Mouse (Mus musculus) cerebellum, adult (tissue): Measurements from ENCODE around the gene Zfp991.
"Not testable (repeated sequence)": the region's sequence is repeated elsewhere in the genome, so short reads cannot be mapped to it uniquely, and the experiment has no call there.

ENCODE experiments used
- ATAC-seq: cut with Nextera tagmentation; 2 replicates; pipeline ENCODE4 v1.9.2; 2017; ENCODE audit warnings: mild to moderate bottlenecking, moderate library complexity, mixed read lengths; ENCODE audit not compliant: insufficient number of reproducible peaks, low FRiP score, low TSS enrichment

The Zfp991 gene

GRCm38 (mm10) chr4:147131837-147132459 is at the start of gene Zfp991:
TSS of gene Zfp991 (plus strand) at chr4:147132038.
- ATAC-seq, result not testable (repeated sequence)

GRCm38 (mm10) chr4:147095641-147096040 is 36.2 kb upstream of the Zfp991 start:
- ATAC-seq, result not testable (repeated sequence)

- ATAC-seq, result not testable (repeated sequence)
These were observed 29.9 kb upstream of the Zfp991 start for GRCm38 (mm10) chr4:147101666-147102626.

- ATAC-seq, result not testable (repeated sequence)
These were observed 28.0 kb upstream of the Zfp991 start for GRCm38 (mm10) chr4:147103814-147104213.

- ATAC-seq, result not testable (repeated sequence)
These were observed 14.0 kb upstream of the Zfp991 start for GRCm38 (mm10) chr4:147117839-147118238.

- ATAC-seq, result not testable (repeated sequence)
These were observed 9.6 kb upstream of the Zfp991 start for GRCm38 (mm10) chr4:147122286-147122685.

GRCm38 (mm10) chr4:147123797-147124196 is 8.0 kb upstream of the Zfp991 start:
- ATAC-seq, result not testable (repeated sequence)

- 0 out of 2 replicates have a peak, but pooled peaks have one; percentile 74 for ATAC-seq
These were observed 7.2 kb upstream of the Zfp991 start for GRCm38 (mm10) chr4:147124400-147125306.

- ATAC-seq, result not testable (repeated sequence)
These were observed 6.5 kb upstream of the Zfp991 start for GRCm38 (mm10) chr4:147125326-147125725.

GRCm38 (mm10) chr4:147125870-147126269 is 6.0 kb upstream of the Zfp991 start:
- ATAC-seq, result not testable (repeated sequence)

GRCm38 (mm10) chr4:147126435-147126834 is 5.4 kb upstream of the Zfp991 start:
- ATAC-seq, result not testable (repeated sequence)

- ATAC-seq, result not testable (repeated sequence)
These were observed 4.7 kb upstream of the Zfp991 start for GRCm38 (mm10) chr4:147127137-147127536.

- ATAC-seq, result not testable (repeated sequence)
These were observed 3.7 kb upstream of the Zfp991 start for GRCm38 (mm10) chr4:147128152-147128551.

- ATAC-seq, result not testable (repeated sequence)
These were observed 1.8 kb downstream of the Zfp991 start for GRCm38 (mm10) chr4:147133596-147133995.

GRCm38 (mm10) chr4:147141757-147142156 is 9.9 kb downstream of the Zfp991 start:
- not testable (repeated sequence) for ATAC-seq

GRCm38 (mm10) chr4:147165282-147165681 is 33.4 kb downstream of the Zfp991 start:
- not testable (repeated sequence) for ATAC-seq

GRCm38 (mm10) chr4:147170547-147170946 is 38.7 kb downstream of the Zfp991 start:
- ATAC-seq, result not testable (repeated sequence)

- not testable (repeated sequence) for ATAC-seq
These were observed 39.7 kb downstream of the Zfp991 start for GRCm38 (mm10) chr4:147171557-147171956.

GRCm38 (mm10) chr4:147176279-147176880 is 44.5 kb downstream of the Zfp991 start:
- ATAC-seq, result not testable (repeated sequence)
